Mouse (Mus musculus) gastrocnemius, postnatal 36 days (tissue): ENCODE measurements around the gene Kmt5a. TPM values are rescaled to one million over a fixed set of nuclear protein-coding genes. Genes with fewer than 3 reads are reported as not detected.

Experiments used
- DNase-seq, 2 experiments: peaks; one replicate each; pipeline ENCODE4 v3.0.0; 2022
- intact Hi-C: fragments of 180-260 bp; cut with DNase I; formaldehyde crosslinking; loops from one replicate; pipeline ENCODE4 v1.15.1; 2025
- long read RNA-seq, 2 experiments: library from polyadenylated mRNA; stranded (forward); transcript quantifications; one replicate each; pipeline ENCODE4 v2.0.0; 2021
- total RNA-seq, 2 experiments: library from RNA; stranded (reverse); gene quantifications; 2 replicates each; pipeline ENCODE4 v1.2.3; 2021

The Kmt5a gene
- 100 to 1,000 TPM; 182 to 256 TPM for total RNA-seq
- long read RNA-seq, experiment 1, transcript Kmt5a-212 (6 exons, 1,032 nt) = minor isoform, 8 of 156 reads
- long read RNA-seq, experiment 1, transcript Kmt5a-202 (7 exons, 1,425 nt) = major isoform, 41 of 156 reads
- long read RNA-seq, experiment 1, transcript Kmt5a-201 (8 exons, 2,739 nt) = minor isoform, 7 of 156 reads
- long read RNA-seq, experiment 1, transcript Kmt5a-209 (8 exons, 2,112 nt) = minor isoform, 6 of 156 reads
- long read RNA-seq, experiment 1, partial matches to known transcripts = 21 of 156 reads
- long read RNA-seq, experiment 1, other reads (novel, unspliced or antisense) = 73 of 156 reads
- long read RNA-seq, experiment 2, transcript Kmt5a-202 (7 exons, 1,425 nt) = major isoform, 34 of 87 reads
- long read RNA-seq, experiment 2, partial matches to known transcripts = 30 of 87 reads
- long read RNA-seq, experiment 2, other reads (novel, unspliced or antisense) = 16 of 87 reads

DNA sequence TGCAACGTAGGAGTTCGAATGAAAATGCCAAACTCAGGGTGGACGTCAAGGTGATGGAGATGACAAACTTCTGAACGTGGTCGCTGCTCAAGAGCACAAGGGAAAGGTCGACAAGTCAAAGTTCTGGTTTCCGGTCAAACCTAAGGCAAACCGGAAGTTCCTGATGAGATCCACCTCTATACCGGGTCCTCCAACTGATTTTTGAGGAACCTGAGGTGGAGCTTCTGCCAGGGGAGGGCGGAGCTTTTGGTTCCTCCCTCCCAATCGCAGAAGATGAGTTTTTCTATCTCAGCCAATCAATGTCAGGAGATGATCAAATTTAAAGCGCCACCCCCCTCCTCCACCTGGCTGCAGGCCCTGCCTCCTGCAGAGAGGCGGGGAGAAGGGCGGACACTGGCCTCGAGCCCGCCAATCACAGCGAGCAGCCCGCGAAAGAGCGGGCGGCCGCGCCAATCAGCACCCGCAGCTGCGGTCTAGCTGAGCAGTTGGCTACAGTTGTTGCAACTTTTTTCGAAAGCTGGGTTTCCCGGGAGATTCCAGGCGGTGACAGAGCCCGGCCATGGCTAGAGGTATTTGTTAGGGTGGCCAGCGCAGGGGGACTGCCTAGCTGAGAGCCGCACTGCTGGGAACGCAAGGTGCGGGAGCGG, at the start of gene Kmt5a:
Kmt5a (plus strand) TSS at position 484 of the 647 bp plus-strand sequence.
- intact Hi-C loops = no loop called here
- peak; percentile 90 to 92 for DNase-seq

DNA sequence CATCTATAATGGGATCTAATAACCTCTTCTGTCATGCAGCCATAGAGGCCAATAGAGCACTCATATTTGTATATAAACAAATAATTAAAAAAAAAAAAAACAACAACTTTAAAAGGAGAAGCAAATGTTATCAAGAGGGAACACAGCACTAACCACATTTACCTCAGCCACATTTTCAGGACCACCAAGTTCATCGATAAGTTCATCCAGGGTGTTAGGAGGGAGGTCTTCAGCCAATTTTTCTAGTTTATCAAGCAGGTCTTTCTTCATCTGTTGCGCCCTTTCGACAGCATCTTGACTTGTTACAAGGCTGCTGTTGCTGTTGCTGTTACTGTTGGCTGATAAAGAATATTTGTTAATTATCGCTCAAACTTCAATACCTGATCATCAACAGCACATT, 47.3 kb upstream of the Kmt5a start:
- intact Hi-C loops = no loop called here
- no peak for DNase-seq

DNA sequence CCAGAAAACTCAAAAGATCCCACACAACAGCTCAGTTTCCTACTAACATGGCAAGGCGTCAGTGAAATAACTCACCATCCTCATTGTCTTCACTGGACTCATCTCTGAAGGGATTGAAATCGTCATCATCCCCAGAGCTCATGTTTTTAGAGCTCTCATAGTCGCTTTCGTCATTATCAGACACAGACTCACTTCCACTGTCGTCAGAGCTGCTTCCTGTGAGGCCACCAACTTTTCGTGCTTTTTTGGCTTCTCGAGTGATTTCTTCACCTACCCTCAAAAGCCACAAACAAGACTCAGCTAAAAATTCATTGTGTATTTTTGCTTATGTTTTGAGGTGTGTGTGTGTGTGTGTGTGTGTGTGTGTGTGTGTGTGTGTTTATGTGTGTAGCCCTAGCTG, 46.0 kb upstream of the Kmt5a start:
- DNase-seq = no peak
- intact Hi-C loops = no loop called here

DNA sequence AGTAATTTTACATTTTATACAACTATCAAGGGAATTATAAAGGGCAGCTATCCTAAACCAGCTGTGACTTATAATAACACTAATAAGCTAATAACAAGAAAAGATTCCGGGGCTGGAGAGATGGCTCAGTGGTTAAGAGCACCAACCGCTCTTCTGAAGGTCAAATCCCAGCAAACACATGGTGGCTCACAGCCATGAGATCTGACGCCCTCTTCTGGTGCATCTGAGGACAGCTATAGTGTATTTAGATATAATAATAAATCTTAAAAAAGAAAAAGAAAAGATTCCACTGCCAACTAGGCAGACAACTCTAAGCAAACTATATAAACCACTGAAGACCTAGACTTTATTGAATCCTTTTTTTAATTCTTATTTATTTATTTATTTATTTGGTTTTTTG, 28.9 kb upstream of the Kmt5a start:
- no peak for DNase-seq
- intact Hi-C loops = no loop called here

DNA sequence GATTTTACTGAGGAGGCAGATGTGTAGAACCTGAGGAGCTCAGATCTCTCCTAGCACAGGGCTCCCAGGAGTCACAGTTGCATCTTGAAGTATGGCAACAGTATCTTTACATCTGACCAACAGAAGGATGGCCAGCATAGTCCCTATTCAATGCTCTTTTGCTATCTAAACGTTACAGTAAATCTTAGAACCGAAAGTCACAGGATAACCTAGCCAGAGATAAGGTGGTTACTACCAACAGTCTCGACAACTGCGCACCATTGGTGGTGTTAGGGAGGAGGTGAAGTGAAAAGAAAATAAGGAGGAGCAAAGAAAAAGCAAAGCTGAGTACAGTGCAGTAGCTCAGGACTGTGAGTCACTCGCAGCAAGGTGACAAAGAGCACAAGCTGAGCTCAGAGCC, 27.6 kb upstream of the Kmt5a start:
- intact Hi-C loops = no loop called here
- DNase-seq = no peak

DNA sequence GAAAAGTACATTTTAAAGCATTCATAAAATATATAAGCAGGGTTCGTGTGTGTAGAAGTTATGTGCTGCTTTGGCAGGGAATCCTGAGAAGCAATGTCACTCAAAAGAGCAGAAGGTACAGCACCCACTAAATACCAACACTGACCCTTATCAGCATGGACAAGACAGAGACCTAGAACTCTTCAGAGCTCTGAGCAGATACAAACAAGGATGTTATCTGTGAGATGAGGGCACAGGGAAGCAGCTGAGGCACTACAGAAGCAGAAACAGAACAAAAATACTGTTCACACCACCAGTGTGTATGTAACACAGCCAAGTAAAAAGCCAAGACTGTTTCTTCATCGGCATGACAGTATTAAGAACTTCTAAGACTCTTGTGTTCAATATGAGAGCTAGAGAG, 20.8 kb upstream of the Kmt5a start:
- intact Hi-C loops = no loop called here
- DNase-seq = no peak

DNA sequence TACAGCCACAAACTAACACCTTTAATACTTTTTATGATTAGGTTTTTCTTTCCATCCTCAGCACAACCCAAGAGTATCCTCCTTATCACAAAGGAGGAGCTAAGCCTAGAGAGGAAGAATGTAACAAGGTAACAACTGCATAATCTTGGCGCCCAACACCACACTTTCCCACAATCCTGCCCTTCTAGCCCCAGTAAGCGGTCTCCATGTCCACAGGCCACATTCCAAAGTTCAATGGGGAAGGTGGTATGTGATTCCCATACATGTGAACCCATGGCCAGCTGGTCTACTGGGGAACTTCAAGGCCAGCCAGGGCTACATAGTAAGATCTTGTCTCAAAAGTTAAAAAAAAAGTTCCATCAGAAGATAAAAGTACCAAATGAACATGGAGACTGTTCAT, 17.9 kb upstream of the Kmt5a start:
- no peak for DNase-seq
- intact Hi-C loops = no loop called here

DNA sequence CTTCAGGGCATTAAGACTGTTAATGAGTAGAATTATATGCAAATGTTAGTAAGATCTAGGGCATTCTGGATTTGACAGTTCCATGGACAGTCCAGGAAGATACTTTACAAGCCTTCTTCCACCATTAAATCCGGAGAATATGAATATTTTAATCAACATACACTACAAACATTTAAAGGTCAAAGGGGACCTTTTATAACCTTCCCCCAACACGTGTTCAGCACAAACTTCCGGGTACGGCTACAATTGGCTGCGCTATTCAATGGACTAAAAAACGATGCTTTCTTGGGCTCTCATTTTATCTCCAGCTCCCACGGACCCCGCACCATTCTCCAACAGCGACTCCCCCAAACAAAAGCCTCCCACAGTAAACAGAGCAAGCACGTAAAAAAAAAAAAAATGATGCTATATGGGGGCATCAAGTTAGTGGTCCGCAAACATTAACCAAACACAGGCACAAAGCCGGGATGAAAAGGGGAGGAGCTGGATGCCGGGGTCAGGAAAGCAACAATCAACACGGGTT, 15.5 kb upstream of the Kmt5a start:
- intact Hi-C loops = no loop called here
- no peak for DNase-seq

DNA sequence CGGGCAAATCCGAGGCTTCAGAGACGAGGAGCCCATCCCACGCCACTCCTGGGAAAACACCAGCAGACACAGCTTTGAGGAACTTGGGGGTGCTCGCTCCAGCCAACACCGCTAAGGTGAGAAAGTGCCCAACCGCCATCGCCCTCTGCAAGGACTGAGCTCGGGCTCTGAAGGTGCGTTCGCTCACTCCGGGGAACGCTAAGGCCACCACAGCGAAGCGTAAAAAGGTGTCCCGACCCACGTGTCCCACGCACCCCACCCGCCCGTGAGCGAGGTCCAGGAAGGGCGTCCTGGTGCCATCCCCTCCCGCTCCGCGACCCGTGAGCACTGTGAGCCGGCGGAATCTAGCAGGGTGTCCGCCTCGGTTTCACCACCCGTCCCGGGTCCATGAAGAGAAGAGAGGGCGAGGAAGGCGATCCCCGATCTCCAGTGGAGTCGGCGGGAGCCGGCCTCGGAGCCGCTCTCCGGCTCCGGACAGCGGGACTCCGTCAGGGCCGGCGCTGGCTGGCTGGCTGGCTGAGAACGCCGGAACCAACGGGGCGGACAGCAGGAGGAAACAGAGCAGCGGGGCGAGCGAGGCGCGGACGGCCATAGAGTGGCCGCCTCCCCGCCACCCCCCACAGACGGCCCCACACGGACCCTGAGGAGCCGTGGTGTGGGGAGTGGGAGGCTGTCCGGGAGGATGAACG, 14.9 kb upstream of the Kmt5a start:
- DNase-seq = peak in 1 of 2 experiments; percentile 12
- intact Hi-C loops = no loop called here

DNA sequence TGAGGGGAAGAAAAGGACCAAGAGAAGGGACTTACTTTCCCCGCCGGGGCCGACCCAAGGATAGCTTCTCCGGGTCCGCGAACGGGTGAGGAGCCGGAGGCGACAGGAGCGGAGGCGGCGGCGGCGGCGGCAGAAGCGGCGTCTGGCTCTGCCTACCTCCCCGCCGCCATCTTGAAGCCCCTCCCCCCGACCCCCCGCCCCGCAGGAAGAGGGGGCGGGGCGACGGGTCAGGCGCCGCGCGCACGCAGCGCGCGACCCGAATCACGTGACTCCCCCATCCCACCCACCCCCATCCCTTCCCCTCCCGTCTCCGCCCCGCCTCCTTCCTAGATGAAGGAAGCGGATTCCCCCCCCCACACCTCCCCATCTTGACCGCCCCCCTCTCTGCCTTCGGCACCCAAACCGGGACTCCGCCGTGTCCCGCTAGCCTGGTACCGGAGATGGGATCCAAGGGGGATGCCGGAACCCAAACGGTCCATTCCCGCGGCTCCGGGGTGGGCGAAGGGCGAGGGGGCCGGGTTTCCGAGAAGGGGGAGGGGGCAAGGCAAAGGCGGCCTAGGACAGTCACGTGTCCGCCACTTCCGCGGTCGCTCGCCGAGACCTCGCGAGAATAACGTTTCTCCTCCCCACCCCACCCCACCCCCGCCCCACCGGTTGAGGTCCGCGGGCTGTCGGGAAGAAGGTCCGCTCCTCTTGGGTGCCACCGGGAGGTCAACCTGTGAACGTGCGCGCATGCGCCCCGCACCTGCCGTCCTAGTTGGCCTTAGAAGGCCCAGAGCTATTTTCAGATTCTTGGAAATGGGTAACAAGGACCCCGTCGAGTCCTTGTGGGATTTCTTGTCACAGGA, 14.1 kb upstream of the Kmt5a start, which contains the start of gene Sbno1:
Sbno1 (minus strand) TSS at position 590 of the 848 bp plus-strand sequence.
- intact Hi-C loops = no loop called here
- DNase-seq = peak; percentile 90

DNA sequence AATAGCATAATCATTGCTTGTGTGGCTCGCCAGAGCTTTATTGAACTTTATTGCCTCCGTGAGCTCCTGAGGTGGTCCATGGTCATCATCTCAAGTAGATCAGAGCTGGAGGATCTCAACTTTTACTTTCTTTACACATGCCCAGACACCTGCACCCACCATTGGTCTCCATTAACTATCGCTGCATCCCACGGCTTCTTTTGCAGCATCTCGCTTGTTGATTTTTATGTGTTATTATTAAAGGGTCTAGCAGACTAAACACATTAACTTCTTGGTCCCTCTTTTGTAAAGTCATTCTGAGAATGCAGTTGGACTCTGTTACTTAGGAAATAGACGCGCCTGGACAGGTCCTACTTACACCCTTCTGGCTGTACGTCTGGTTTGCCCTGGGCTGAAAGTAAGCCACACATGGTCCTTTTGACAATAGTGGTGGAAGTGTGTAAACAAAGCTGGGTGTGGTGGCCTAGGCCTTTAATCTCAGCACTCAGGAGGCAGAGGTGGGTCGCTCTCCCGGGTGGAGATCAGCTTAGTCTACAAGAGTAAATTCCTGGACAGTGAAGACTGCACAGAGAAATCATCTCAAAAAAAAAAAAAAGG, 13.2 kb upstream of the Kmt5a start:
- intact Hi-C loops = no loop called here
- DNase-seq = no peak

DNA sequence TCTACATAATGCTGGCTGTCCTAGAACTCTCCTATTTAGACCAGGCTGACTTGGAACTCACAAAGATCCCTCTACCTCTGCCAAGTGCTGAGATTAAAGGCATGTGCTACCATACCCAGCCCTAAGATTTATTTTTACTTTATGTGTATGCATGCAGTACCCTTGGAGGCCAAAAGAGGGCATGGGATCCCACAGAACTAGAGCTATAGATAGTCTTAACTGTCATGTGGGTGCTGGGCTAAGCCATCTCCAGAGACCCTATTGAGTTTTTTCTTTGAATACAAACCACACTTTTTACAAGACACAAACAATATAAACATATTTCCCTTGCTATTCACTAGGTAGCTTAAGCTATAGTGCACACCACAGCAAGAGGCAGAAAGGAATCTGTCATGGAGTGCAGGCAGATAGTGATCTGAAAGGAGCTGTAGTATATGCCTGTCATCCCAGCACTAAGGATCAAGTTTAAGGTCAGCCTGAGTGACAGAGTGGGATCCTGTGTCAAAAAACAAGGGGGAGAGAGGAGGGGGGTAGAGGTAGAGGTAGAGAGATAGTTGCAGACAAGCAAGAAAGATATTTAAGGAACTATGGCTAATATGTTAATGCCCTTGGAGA, 7.2 kb upstream of the Kmt5a start:
- intact Hi-C loops = loop anchor here (2.0 kb wide), 1 partner anchor 106 kb away; no protein-coding TSS in a partner anchor
- DNase-seq = peak in 1 of 2 experiments; percentile 42

DNA sequence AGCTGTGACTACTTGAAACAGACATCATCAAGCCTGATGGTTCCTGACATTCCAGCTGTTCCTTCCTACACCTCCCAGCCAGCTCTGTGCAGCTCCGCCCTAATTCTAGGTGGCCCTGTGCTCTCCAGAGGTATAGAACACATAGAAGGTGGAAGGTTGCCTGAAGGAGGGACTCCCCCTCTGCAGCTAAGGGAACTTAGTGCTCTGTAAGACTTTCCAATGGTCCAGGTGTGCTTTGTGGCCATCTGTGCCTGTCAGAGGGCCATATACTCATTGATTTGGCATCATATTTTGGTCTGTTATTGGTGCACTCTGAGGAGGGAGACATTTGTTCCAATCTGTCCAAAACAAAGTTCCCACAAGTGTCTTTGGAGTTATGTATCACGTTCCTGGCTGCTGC, 6.7 kb upstream of the Kmt5a start:
- DNase-seq = no peak
- intact Hi-C loops = loop anchor here (2.0 kb wide), 1 partner anchor 106 kb away; no protein-coding TSS in a partner anchor

DNA sequence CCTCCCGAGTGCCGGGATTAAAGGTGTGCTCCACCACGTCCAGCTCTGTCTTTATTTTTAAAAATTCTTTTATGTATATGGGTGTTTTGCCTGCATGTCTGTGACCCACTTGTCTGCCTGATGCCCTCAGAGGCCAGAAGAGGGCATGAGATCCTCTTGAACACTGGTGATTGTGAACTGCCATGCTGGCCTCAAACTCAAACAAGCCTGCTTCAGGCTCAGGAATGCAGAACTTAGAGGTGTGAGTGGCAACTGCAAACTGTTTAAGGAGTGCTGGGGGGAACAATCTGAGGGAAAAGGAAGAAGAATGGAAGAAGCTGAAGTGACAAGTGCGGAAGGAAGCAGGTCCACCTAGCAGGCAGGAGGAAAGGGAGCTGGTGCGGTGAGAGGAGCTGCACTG, 1.5 kb upstream of the Kmt5a start:
- intact Hi-C loops = no loop called here
- DNase-seq = no peak

DNA sequence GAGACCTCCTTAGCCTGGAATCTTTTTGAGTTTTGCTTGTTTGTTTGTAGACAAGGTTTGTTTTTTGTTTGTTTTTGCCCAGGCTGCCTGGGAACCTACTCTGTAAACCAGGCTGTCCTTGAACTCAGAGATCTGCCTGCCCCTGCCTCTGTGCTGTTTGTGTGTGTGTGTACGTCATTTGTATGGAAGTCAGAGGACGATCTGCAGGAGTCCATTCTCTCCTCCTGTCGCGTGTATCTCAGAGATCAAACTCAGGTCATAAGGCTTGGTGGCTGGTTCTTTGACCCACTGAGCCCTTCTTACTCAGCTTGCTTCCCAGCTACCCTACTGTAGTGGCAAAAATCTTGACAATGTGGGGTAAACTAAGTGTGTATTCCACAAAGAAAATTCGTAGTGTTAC, 984 bp upstream of the Kmt5a start:
- intact Hi-C loops = no loop called here
- no peak for DNase-seq

DNA sequence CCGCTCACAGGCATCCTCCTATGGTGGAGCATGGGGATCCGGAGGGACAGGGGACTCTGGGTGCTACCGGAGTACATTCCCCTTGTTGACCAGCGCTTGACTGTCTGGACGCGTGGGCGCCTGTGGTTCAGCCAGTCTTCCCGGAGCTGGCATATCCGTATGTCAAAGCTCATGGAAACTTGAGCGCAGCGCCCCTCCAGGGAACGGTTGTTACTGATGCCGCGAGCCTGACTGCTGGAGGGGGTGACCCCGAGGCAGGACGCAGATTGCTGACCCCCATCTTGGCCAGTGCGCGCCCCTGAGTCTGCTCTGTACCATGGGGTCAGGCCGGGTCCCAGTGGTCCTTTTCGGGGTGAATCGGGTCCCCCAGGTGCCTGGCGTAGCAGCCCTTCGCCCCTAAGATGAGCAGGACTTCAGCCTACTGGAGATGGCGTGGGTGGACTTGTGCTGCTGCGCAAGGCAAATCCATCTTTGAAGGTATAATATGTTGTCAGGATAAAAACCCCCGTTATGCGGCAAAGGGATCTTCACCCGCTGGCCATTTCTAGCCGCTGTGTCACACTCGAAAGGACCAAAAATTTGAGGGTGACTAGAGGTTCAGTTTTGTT, 468 bp downstream of the Kmt5a start:
- intact Hi-C loops = no loop called here
- DNase-seq = peak; percentile 42 to 62

DNA sequence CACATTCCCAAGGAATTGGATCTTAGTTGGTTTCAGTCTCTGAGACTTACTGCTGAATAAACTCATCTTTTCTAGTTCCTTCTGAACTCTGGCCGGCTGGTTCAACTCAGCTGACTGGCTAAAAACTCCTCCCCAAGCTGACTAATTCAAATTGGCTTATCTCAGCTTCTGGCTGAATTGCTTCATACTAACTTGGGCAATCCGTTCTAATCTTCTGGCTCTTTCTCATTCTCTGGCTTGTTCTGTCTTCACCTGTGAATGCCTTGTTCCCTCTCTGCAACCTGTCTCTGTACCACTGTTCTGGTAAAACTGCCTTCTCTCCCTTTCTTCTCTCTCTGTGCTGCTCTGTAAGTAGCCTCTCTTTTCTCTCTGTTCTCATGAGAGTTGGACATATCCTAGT, 2.9 kb downstream of the Kmt5a start:
- DNase-seq = no peak
- intact Hi-C loops = no loop called here

DNA sequence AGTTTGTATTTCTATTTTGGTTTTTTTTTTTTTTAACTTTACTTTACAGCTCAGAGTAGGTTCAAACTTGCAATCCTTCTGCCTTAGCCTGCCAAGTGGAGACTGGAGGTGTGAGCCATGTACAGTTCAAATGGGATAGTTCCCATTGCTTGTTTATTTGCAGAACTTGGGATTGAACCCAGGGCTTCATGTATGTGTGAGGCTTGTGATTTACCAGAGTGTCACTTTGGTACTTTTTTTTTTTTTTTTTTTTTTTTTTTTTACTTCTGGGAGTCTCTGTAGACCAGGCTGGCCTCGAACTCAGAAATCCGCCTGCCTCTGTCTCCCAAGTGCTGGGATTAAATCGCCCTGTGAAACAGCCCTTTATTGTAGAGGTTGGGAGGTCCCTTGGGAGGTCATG, 4.5 kb downstream of the Kmt5a start:
- intact Hi-C loops = no loop called here

More for the DNA sequence above, 4.5 kb downstream of the Kmt5a start:
- DNase-seq = no peak
